Mouse (Mus musculus): Measurements from ENCODE around the gene Tmprss11b. TPM values are rescaled to one million over a fixed set of nuclear protein-coding genes. Genes with fewer than 3 reads are reported as not detected.

The Tmprss11b gene
- total RNA-seq (2023): not detected

GRCm38 (mm10) chr5:86676262-86676661, at the start of gene Tmprss11b:
Gene Tmprss11b, minus strand, starts transcription at chr5:86676362.

GRCm38 (mm10) chr5:86632324-86632723, 43.8 kb downstream of the Tmprss11b start, which contains the start of gene Tmprss11f:
Gene Tmprss11f, minus strand, starts transcription at chr5:86632424.

Other genes starting within 250 kb of the Tmprss11b start
- gene Tmprss11a, start 207.4 kb downstream of the Tmprss11b start, total RNA-seq (2023): not detected
- not detected for gene Tmprss11g, start 157.8 kb downstream of the Tmprss11b start, total RNA-seq (2023)
- not detected for gene Tmprss11f, start 43.9 kb downstream of the Tmprss11b start, total RNA-seq (2023)
- not detected for gene Tmprss11e, start 69.5 kb upstream of the Tmprss11b start, total RNA-seq (2023)
- gene Ythdc1, start 127.9 kb upstream of the Tmprss11b start, total RNA-seq (2023): 100 to 1,000 TPM; 231 to 279 TPM
- gene Ugt2b34, start 230.6 kb upstream of the Tmprss11b start, total RNA-seq (2023): not detected